Mouse (Mus musculus) ES-Bruce4 (cell line): ENCODE measurements around the gene Olfr1395. TPM values are rescaled to one million over a fixed set of nuclear protein-coding genes. Genes with fewer than 3 reads are reported as not detected.

Experiments
- H3K27ac ChIP-seq: 2 replicates; pipeline ENCODE4 v1.5.1; 2012; ENCODE audit warnings: low read length, inconsistent platforms; ENCODE audit not compliant: insufficient read depth
- H3K27me3 ChIP-seq: 2 replicates; pipeline ENCODE4 v1.6.1; 2012; ENCODE audit warnings: mild to moderate bottlenecking, low read length, inconsistent platforms; ENCODE audit not compliant: control insufficient read depth, poor library complexity, insufficient read depth, severe bottlenecking
- H3K36me3 ChIP-seq: 2 replicates; pipeline ENCODE4 v1.6.1; 2012; ENCODE audit warnings: inconsistent platforms, mild to moderate bottlenecking, low read length, moderate library complexity; ENCODE audit not compliant: control insufficient read depth, poor library complexity, insufficient read depth, severe bottlenecking
- H3K4me1 ChIP-seq: one replicate; pipeline ENCODE4 v1.8.1; 2011; ENCODE audit warnings: low read length; ENCODE audit not compliant: control insufficient read depth, insufficient read depth
- H3K4me3 ChIP-seq: 2 replicates; pipeline ENCODE4 v1.5.1; 2011; ENCODE audit warnings: low read depth, mild to moderate bottlenecking, low read length
- H3K9ac ChIP-seq: 2 replicates; pipeline ENCODE4 v1.6.1; 2012; ENCODE audit warnings: low read depth, mild to moderate bottlenecking, inconsistent platforms; ENCODE audit not compliant: poor library complexity, severe bottlenecking
- H3K9me3 ChIP-seq: replicated peaks from 2 replicates; pipeline ENCODE4 v1.6.1; 2012; ENCODE audit warnings: mild to moderate bottlenecking, low read length, inconsistent platforms; ENCODE audit not compliant: control insufficient read depth, poor library complexity, insufficient read depth, severe bottlenecking
- CTCF ChIP-seq: IDR thresholded peaks from one replicate; pipeline ENCODE4 v1.8.1; 2011; ENCODE audit warnings: low read depth, low read length
- EP300 ChIP-seq: IDR thresholded peaks from 2 replicates; pipeline ENCODE4 v1.6.1; 2011; ENCODE audit warnings: low read depth, low read length; ENCODE audit not compliant: insufficient read depth
- POLR2A ChIP-seq: IDR thresholded peaks from one replicate; pipeline ENCODE4 v1.8.1; 2011; ENCODE audit warnings: low read length; ENCODE audit not compliant: insufficient read depth
- polyA plus RNA-seq: library from polyadenylated mRNA; stranded (reverse); fragments of >200 nt; gene quantifications from 2 replicates; pipeline ENCODE4 v1.2.4, GENCODE M21; 2011; ENCODE audit warnings: low read depth; ENCODE audit not compliant: missing spikeins, insufficient read depth, insufficient read length

Gene Olfr1395
- not detected in 2 replicates for polyA plus RNA-seq

- Histone ChIP-seq H3K27ac (no peak within 1 kb of the TSS), H3K27me3 (peaks cover 1% of the 10 kb centered on the region; the same call in 1 of the 2 replicates), H3K9ac (no peak within 1 kb of the TSS), H3K9me3 (no peaks in the 10 kb centered on the region), H3K4me3 (no peak within 1 kb of the TSS), H3K36me3 (no peaks in the 10 kb centered on the region), H3K4me1 (no peaks in the 10 kb centered on the region)
- TF ChIP-seq POLR2A (no peak), CTCF (no peak), EP300 (no peak)
These were observed at the start of gene Olfr1395 for GRCm38 (mm10) chr11:49141974-49142373. Gene Olfr1395 (plus strand): TSS chr11:49142274.

DNA sequence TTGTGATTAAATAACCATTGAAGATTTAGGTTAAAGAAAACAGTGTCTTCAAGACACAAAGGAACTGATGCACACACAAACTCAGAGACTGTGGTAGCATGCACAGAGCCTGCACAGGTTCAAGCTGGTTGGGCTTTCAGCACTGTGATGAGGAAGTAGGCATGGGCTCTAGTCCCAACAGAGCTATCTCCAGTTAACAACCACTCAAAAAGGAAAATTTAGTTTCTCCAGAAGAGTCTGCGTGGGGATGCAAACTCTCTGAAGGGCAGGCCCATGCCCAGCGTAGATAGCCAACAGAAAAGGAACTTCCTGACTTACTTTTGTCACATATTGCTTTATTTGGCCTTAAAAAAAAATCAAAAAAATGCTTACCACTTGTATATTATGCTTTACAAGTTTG lies 49.3 kb upstream of the Olfr1395 start:
- Histone ChIP-seq H3K27me3 (peaks cover 1% of the 10 kb centered on the region; the same call in 1 of the 2 replicates), H3K27ac (no peak overlapping the region), H3K9ac (no peak overlapping the region), H3K9me3 (no peaks in the 10 kb centered on the region), H3K36me3 (no peaks in the 10 kb centered on the region), H3K4me3 (no peak overlapping the region), H3K4me1 (no peaks in the 10 kb centered on the region)
- TF ChIP-seq EP300 (no peak), POLR2A (no peak), CTCF (no peak)

GRCm38 (mm10) chr11:49093861-49094660 lies 48.0 kb upstream of the Olfr1395 start:
- Histone ChIP-seq H3K36me3 (no peaks in the 10 kb centered on the region), H3K4me3 (no peak overlapping the region), H3K27me3 (peaks cover 1% of the 10 kb centered on the region; the same call in 1 of the 2 replicates), H3K27ac (no peak overlapping the region), H3K4me1 (no peaks in the 10 kb centered on the region), H3K9me3 (no peaks in the 10 kb centered on the region), H3K9ac (no peak overlapping the region)
- TF ChIP-seq EP300 = no peak
- no peak for TF ChIP-seq CTCF
- TF ChIP-seq POLR2A = no peak

DNA sequence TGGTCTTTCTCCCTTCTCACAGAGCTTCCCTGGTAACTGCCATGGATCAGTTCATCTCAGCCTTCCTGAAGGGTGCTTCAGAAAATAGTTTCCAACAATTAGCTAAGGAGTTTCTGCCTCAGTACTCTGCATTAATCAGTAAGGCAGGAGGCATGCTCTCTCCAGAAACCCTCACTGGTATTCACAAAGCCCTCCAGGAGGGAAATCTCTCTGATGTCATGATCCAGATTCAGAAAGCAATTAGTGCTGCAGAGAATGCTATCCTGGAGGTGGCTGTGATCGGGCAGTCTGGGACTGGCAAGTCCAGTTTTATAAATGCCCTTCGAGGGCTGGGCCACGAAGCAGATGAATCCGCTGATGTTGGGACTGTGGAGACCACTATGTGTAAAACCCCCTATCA lies 46.7 kb upstream of the Olfr1395 start:
- H3K9ac ChIP-seq = no peak overlapping the region
- H3K4me1 ChIP-seq = no peaks in the 10 kb centered on the region
- TF ChIP-seq EP300 = no peak
- no peak overlapping the region for H3K27ac ChIP-seq
- H3K27me3 ChIP-seq = peaks cover 1% of the 10 kb centered on the region; the same call in 1 of the 2 replicates
- no peak overlapping the region for H3K4me3 ChIP-seq
- H3K9me3 ChIP-seq = no peaks in the 10 kb centered on the region
- no peaks in the 10 kb centered on the region for H3K36me3 ChIP-seq

GRCm38 (mm10) chr11:49100409-49100808 lies 41.7 kb upstream of the Olfr1395 start:
- no peak overlapping the region for H3K4me3 ChIP-seq
- H3K27ac ChIP-seq = no peak overlapping the region
- H3K9ac ChIP-seq = no peak overlapping the region
- H3K4me1 ChIP-seq = no peaks in the 10 kb centered on the region
- H3K9me3 ChIP-seq = no peaks in the 10 kb centered on the region
- TF ChIP-seq POLR2A (no peak), CTCF (no peak), EP300 (no peak)
- peaks cover 1% of the 10 kb centered on the region; the same call in 1 of the 2 replicates for H3K27me3 ChIP-seq
- H3K36me3 ChIP-seq = no peaks in the 10 kb centered on the region

- H3K4me1 ChIP-seq = no peaks in the 10 kb centered on the region
- no peaks in the 10 kb centered on the region for H3K27me3 ChIP-seq
- H3K9ac ChIP-seq = no peak overlapping the region
- H3K4me3 ChIP-seq = no peak overlapping the region
- H3K36me3 ChIP-seq = no peaks in the 10 kb centered on the region
- no peak overlapping the region for H3K27ac ChIP-seq
- TF ChIP-seq CTCF (no peak), POLR2A (no peak), EP300 (no peak)
- H3K9me3 ChIP-seq = no peaks in the 10 kb centered on the region
These were observed 40.6 kb upstream of the Olfr1395 start for GRCm38 (mm10) chr11:49101500-49101899.
